Mouse (Mus musculus): Measurements from ENCODE around the gene Wipi1. TPM values are rescaled to one million over a fixed set of nuclear protein-coding genes. Genes with fewer than 3 reads are reported as not detected.
"Not testable (repeated sequence)": the region's sequence is repeated elsewhere in the genome, so short reads cannot be mapped to it uniquely, and the experiment has no call there.

The Wipi1 gene
- polyA plus RNA-seq, 1 experiment from 2014 or later: 17.6 TPM

- Histone ChIP-seq H3K4me1 (replicated peaks) (no peaks in the 10 kb centered on the region), H3K4me2 (no peak overlapping the region), H3K9ac (no peak overlapping the region), H3K27ac (replicated peaks) (no peak overlapping the region), H3K9me3 (no peaks in the 10 kb centered on the region), H3K27me3 (no peaks in the 10 kb centered on the region), H3K4me3 (no peak overlapping the region), H3K36me3 (no peaks in the 10 kb centered on the region)
- 81% methylated on average over 5 of the region's 5 CpGs for WGBS
- no peak for ATAC-seq (ENCODE audit: low FRiP score, low read depth)
Observed at GRCm38 (mm10) chr11:109641498-109642222, 29.9 kb upstream of the Wipi1 start.

- Histone ChIP-seq H3K27ac (replicated peaks) (no peak overlapping the region), H3K4me1 (replicated peaks) (no peaks in the 10 kb centered on the region), H3K36me3 (no peaks in the 10 kb centered on the region), H3K27me3 (no peaks in the 10 kb centered on the region), H3K9ac (no peak overlapping the region), H3K4me3 (no peak overlapping the region), H3K4me2 (no peak overlapping the region), H3K9me3 (no peaks in the 10 kb centered on the region)
- ATAC-seq (ENCODE audit: low FRiP score, low read depth): no peak
- 55% methylated on average over 6 of the region's 6 CpGs for WGBS
Observed at GRCm38 (mm10) chr11:109635871-109636395, 24.2 kb upstream of the Wipi1 start.

- H3K27me3 ChIP-seq: no peaks in the 10 kb centered on the region
- ATAC-seq (ENCODE audit: low FRiP score, low read depth): no peak
- H3K9ac ChIP-seq: no peak overlapping the region
- H3K27ac ChIP-seq (replicated peaks): no peak overlapping the region
- H3K4me1 ChIP-seq (replicated peaks): no peaks in the 10 kb centered on the region
- no peaks in the 10 kb centered on the region for H3K36me3 ChIP-seq
- H3K9me3 ChIP-seq: no peaks in the 10 kb centered on the region
- 83% methylated on average over 9 of the region's 9 CpGs for WGBS
- H3K4me2 ChIP-seq: no peak overlapping the region
- no peak overlapping the region for H3K4me3 ChIP-seq
Observed at GRCm38 (mm10) chr11:109634928-109635327, 23.2 kb upstream of the Wipi1 start.

GRCm38 (mm10) chr11:109629021-109629521 lies 17.3 kb upstream of the Wipi1 start:
- Histone ChIP-seq H3K9me3 (no peaks in the 10 kb centered on the region), H3K4me3 (no peak overlapping the region), H3K36me3 (no peaks in the 10 kb centered on the region), H3K4me1 (replicated peaks) (no peaks in the 10 kb centered on the region), H3K27ac (replicated peaks) (no peak overlapping the region), H3K4me2 (no peak overlapping the region), H3K27me3 (no peaks in the 10 kb centered on the region), H3K9ac (no peak overlapping the region)
- ATAC-seq (ENCODE audit: low FRiP score, low read depth): no peak
- WGBS: 77% methylated on average over 10 of the region's 10 CpGs

GRCm38 (mm10) chr11:109628099-109628498 lies 16.3 kb upstream of the Wipi1 start:
- Histone ChIP-seq H3K9me3 (no peaks in the 10 kb centered on the region), H3K9ac (no peak overlapping the region), H3K27ac (replicated peaks) (no peak overlapping the region), H3K27me3 (no peaks in the 10 kb centered on the region), H3K4me1 (replicated peaks) (no peaks in the 10 kb centered on the region), H3K36me3 (no peaks in the 10 kb centered on the region), H3K4me2 (no peak overlapping the region), H3K4me3 (no peak overlapping the region)
- ATAC-seq (ENCODE audit: low FRiP score, low read depth): no peak
- WGBS: 87% methylated on average over 3 of the region's 3 CpGs

- Histone ChIP-seq H3K4me2 (no peak overlapping the region), H3K4me3 (no peak overlapping the region), H3K36me3 (no peaks in the 10 kb centered on the region), H3K27ac (replicated peaks) (no peak overlapping the region), H3K9ac (no peak overlapping the region), H3K27me3 (no peaks in the 10 kb centered on the region), H3K4me1 (replicated peaks) (no peaks in the 10 kb centered on the region), H3K9me3 (no peaks in the 10 kb centered on the region)
- WGBS: 89% methylated on average over 4 of the region's 4 CpGs
- no peak for ATAC-seq (ENCODE audit: low FRiP score, low read depth)
Observed at GRCm38 (mm10) chr11:109627648-109628047, 15.9 kb upstream of the Wipi1 start.

- no peak overlapping the region for H3K4me3 ChIP-seq
- H3K27ac ChIP-seq (replicated peaks): no peak overlapping the region
- no peak overlapping the region for H3K4me2 ChIP-seq
- H3K36me3 ChIP-seq: no peaks in the 10 kb centered on the region
- H3K9ac ChIP-seq: no peak overlapping the region
- no peaks in the 10 kb centered on the region for H3K27me3 ChIP-seq
- no peaks in the 10 kb centered on the region for H3K9me3 ChIP-seq
- H3K4me1 ChIP-seq (replicated peaks): no peaks in the 10 kb centered on the region
- 92% methylated on average over 7 of the region's 7 CpGs for WGBS
- ATAC-seq (ENCODE audit: low FRiP score, low read depth): no peak
Observed at GRCm38 (mm10) chr11:109623238-109623637, 11.5 kb upstream of the Wipi1 start.

- Histone ChIP-seq H3K4me1 (replicated peaks) (no peaks in the 10 kb centered on the region), H3K27me3 (no peaks in the 10 kb centered on the region), H3K4me2 (peak overlapping the region; percentile 17), H3K9ac (no peak overlapping the region), H3K27ac (replicated peaks) (no peak overlapping the region), H3K36me3 (no peaks in the 10 kb centered on the region), H3K9me3 (no peaks in the 10 kb centered on the region), H3K4me3 (no peak overlapping the region)
- ATAC-seq (ENCODE audit: low FRiP score, low read depth): no peak
- WGBS: 58% methylated on average over 15 of the region's 15 CpGs
Observed at GRCm38 (mm10) chr11:109622518-109623037, 10.8 kb upstream of the Wipi1 start.

GRCm38 (mm10) chr11:109621183-109621582 lies 9.4 kb upstream of the Wipi1 start:
- Histone ChIP-seq H3K4me1 (replicated peaks) (no peaks in the 10 kb centered on the region), H3K9ac (no peak overlapping the region), H3K27ac (replicated peaks) (no peak overlapping the region), H3K9me3 (no peaks in the 10 kb centered on the region), H3K4me2 (no peak overlapping the region), H3K27me3 (no peaks in the 10 kb centered on the region), H3K36me3 (no peaks in the 10 kb centered on the region), H3K4me3 (no peak overlapping the region)
- 7% methylated on average over 2 of the region's 2 CpGs for WGBS
- ATAC-seq (ENCODE audit: low FRiP score, low read depth): peak; percentile 56; the same call in 1 of the 2 replicates

GRCm38 (mm10) chr11:109620356-109620755 lies 8.6 kb upstream of the Wipi1 start:
- Histone ChIP-seq H3K4me2 (no peak overlapping the region), H3K27me3 (no peaks in the 10 kb centered on the region), H3K27ac (replicated peaks) (no peak overlapping the region), H3K9ac (no peak overlapping the region), H3K36me3 (no peaks in the 10 kb centered on the region), H3K4me1 (replicated peaks) (no peaks in the 10 kb centered on the region), H3K9me3 (no peaks in the 10 kb centered on the region), H3K4me3 (no peak overlapping the region)
- no peak for ATAC-seq (ENCODE audit: low FRiP score, low read depth)
- WGBS: 86% methylated on average over 6 of the region's 6 CpGs

GRCm38 (mm10) chr11:109619055-109619454 lies 7.3 kb upstream of the Wipi1 start:
- H3K36me3 ChIP-seq; H3K27ac ChIP-seq (replicated peaks); H3K4me2 ChIP-seq; H3K4me3 ChIP-seq; H3K27me3 ChIP-seq; H3K9me3 ChIP-seq; H3K4me1 ChIP-seq (replicated peaks); H3K9ac ChIP-seq; ATAC-seq (ENCODE audit: low FRiP score, low read depth): not testable (repeated sequence)
- WGBS: 31% methylated on average over 8 of the region's 8 CpGs

- H3K4me3 ChIP-seq: no peak overlapping the region
- no peaks in the 10 kb centered on the region for H3K36me3 ChIP-seq
- WGBS: 67% methylated on average over 4 of the region's 4 CpGs
- H3K9me3 ChIP-seq: no peaks in the 10 kb centered on the region
- peaks cover 4% of the 10 kb centered on the region; the same call in 1 of the 2 replicates for H3K4me1 ChIP-seq (replicated peaks)
- no peaks in the 10 kb centered on the region for H3K27me3 ChIP-seq
- H3K27ac ChIP-seq (replicated peaks): no peak overlapping the region
- no peak overlapping the region for H3K4me2 ChIP-seq
- H3K9ac ChIP-seq: no peak overlapping the region
- ATAC-seq (ENCODE audit: low FRiP score, low read depth): no peak
Observed at GRCm38 (mm10) chr11:109616766-109617165, 5.0 kb upstream of the Wipi1 start.

Data from hindbrain, embryonic 15.5 days (tissue).